Comparison of ENCODE assay signal across 10 mouse cellular contexts in genomic region chr6:124732476-124733370, GRCm38 (mm10). TPM values are rescaled to one million over a fixed set of nuclear protein-coding genes. Genes with fewer than 3 reads are reported as not detected.
DNase-seq lines count a peak whose midpoint lies in the region; ATAC-seq and TF ChIP-seq lines count a peak whose summit lies in the region.
"Had no signal": no experiment of that assay in that cellular context is flagged by ENCODE, and none has a peak within 500 bp of the region (broad histone marks: within the 10 kb centered on the region; RNA-seq: fewer than 3 reads in every experiment).

No protein-coding gene starts in this region.

- 51% methylated on average over 19 of the region's 19 CpGs for WGBS in forebrain, embryonic 10.5 days
- 48% methylated on average over 19 of the region's 19 CpGs for WGBS in forebrain, embryonic 12.5 days
- WGBS in liver, postnatal 0 days (ENCODE audit: insufficient replicate concordance), result 31% methylated on average over 19 of the region's 19 CpGs
- 49% methylated on average over 19 of the region's 19 CpGs for WGBS in stomach, embryonic 14.5 days
- 56% methylated on average over 19 of the region's 19 CpGs for WGBS in cerebellum, adult 2 months

- H3K9ac ChIP-seq in forebrain, embryonic 12.5 days, result no peak overlapping the region
- peak overlapping the region; percentile 73 for H3K9ac ChIP-seq in liver, postnatal 0 days (replicated peaks)
- H3K9ac ChIP-seq in stomach, embryonic 14.5 days (replicated peaks; ENCODE audit: low read depth, low read length), result no peak overlapping the region

- H3K27ac ChIP-seq in forebrain, embryonic 10.5 days, result peak overlapping the region; percentile 45
- H3K27ac ChIP-seq in forebrain, embryonic 12.5 days, result no peak overlapping the region
- peak overlapping the region; percentile 77 for H3K27ac ChIP-seq in liver, postnatal 0 days (ENCODE audit: low read depth)
- H3K27ac ChIP-seq in stomach, embryonic 14.5 days (ENCODE audit: low read length), result no peak overlapping the region
- no peak overlapping the region for H3K27ac ChIP-seq in cerebellum, adult 2 months (ENCODE audit: insufficient read depth, low read length)

- ATAC-seq in forebrain, embryonic 12.5 days (ENCODE audit: low FRiP score), result no peak
- peak; percentile 59 for ATAC-seq in erythroid progenitor cell, adult 5-6 weeks (replicated peaks; ENCODE audit: low FRiP score, poor library complexity, severe bottlenecking)
- peak; percentile 71 for ATAC-seq in liver, postnatal 0 days
- 0 out of 2 replicates have a peak, but pooled peaks have one; percentile 34 for ATAC-seq in stomach, embryonic 14.5 days (ENCODE audit: insufficient number of reproducible peaks, insufficient read depth, low FRiP score, low read depth)
- ATAC-seq: Patski had no signal

- H3K9me3 ChIP-seq in forebrain, embryonic 10.5 days, result no peaks in the 10 kb centered on the region
- H3K9me3 ChIP-seq in forebrain, embryonic 12.5 days, result no peaks in the 10 kb centered on the region
- no peaks in the 10 kb centered on the region for H3K9me3 ChIP-seq in liver, postnatal 0 days (ENCODE audit: low read length)
- no peaks in the 10 kb centered on the region for H3K9me3 ChIP-seq in stomach, embryonic 14.5 days (ENCODE audit: control insufficient read depth, low read depth, low read length)

- TF ChIP-seq EP300 in liver, postnatal 0 days (IDR thresholded peaks at IDR 0.05; ENCODE audit: low read depth), result no peak; the same call in 1 of the 2 replicates

- H3K4me3 ChIP-seq in forebrain, embryonic 10.5 days, result no peak overlapping the region
- H3K4me3 ChIP-seq in forebrain, embryonic 12.5 days (replicated peaks), result no peak overlapping the region
- H3K4me3 ChIP-seq in liver, postnatal 0 days (ENCODE audit: low read depth, low read length), result peak overlapping the region; percentile 56
- no peak overlapping the region for H3K4me3 ChIP-seq in stomach, embryonic 14.5 days (ENCODE audit: low read depth, low read length)
- H3K4me3 ChIP-seq in cerebellum, adult 2 months (replicated peaks; ENCODE audit: insufficient read depth, low read depth, low read length), result no peak overlapping the region

- H3K27me3 ChIP-seq in forebrain, embryonic 10.5 days (ENCODE audit: poor library complexity, severe bottlenecking), result no peaks in the 10 kb centered on the region
- no peaks in the 10 kb centered on the region for H3K27me3 ChIP-seq in forebrain, embryonic 12.5 days
- no peaks in the 10 kb centered on the region for H3K27me3 ChIP-seq in liver, postnatal 0 days (ENCODE audit: insufficient read depth, low read length)
- no peaks in the 10 kb centered on the region for H3K27me3 ChIP-seq in stomach, embryonic 14.5 days (ENCODE audit: control insufficient read depth, insufficient read depth, low read length)
- no peaks in the 10 kb centered on the region for H3K27me3 ChIP-seq in cerebellum, adult 2 months (ENCODE audit: control insufficient read depth, insufficient read depth, low read length)
- H3K27me3 ChIP-seq: Patski had no signal

- TF ChIP-seq CTCF in liver, postnatal 0 days (IDR thresholded peaks at IDR 0.05; ENCODE audit: low read depth), result peak; percentile 28; the same call in 1 of the 2 replicates
- no peak for TF ChIP-seq CTCF in cerebellum, adult 2 months (IDR thresholded peaks at IDR 0.05; ENCODE audit: borderline replicate concordance, insufficient read depth, low read depth, low read length)

- peaks cover 20% of the 10 kb centered on the region for H3K4me1 ChIP-seq in forebrain, embryonic 10.5 days
- no peaks in the 10 kb centered on the region for H3K4me1 ChIP-seq in forebrain, embryonic 12.5 days
- H3K4me1 ChIP-seq in liver, postnatal 0 days (ENCODE audit: insufficient read depth), result peaks cover 14% of the 10 kb centered on the region
- no peaks in the 10 kb centered on the region; the same call in 1 of the 2 replicates for H3K4me1 ChIP-seq in stomach, embryonic 14.5 days (ENCODE audit: control insufficient read depth, insufficient read depth, low read length)
- no peaks in the 10 kb centered on the region for H3K4me1 ChIP-seq in cerebellum, adult 2 months (ENCODE audit: control insufficient read depth, insufficient read depth, low read length)

- TF ChIP-seq POLR2A in cerebellum, adult 2 months (IDR thresholded peaks at IDR 0.05; ENCODE audit: borderline replicate concordance, insufficient read depth, low read length), result no peak

- no peak for DNase-seq in forebrain, embryonic 10.5 days (ENCODE audit: extremely low spot score, low spot score)
- peak; percentile 75 for DNase-seq in CD4-positive helper T cell, adult 2 months (ENCODE audit: low read depth, low spot score)
- peak; percentile 80 for DNase-seq in liver, postnatal 0 days
- no peak for DNase-seq in cerebellum, adult 2 months
- no peak for DNase-seq in layer of hippocampus, adult 9-10 months (ENCODE audit: low spot score)

- no peak overlapping the region for H3K4me2 ChIP-seq in forebrain, embryonic 12.5 days
- H3K4me2 ChIP-seq in liver, postnatal 0 days (ENCODE audit: low read depth, low read length), result peak overlapping the region; percentile 64
- H3K4me2 ChIP-seq in stomach, embryonic 14.5 days (replicated peaks; ENCODE audit: low read depth, low read length), result no peak overlapping the region

- H3K36me3 ChIP-seq in forebrain, embryonic 10.5 days (replicated peaks), result no peaks in the 10 kb centered on the region
- H3K36me3 ChIP-seq in forebrain, embryonic 12.5 days (replicated peaks), result no peaks in the 10 kb centered on the region
- peaks cover 20% of the 10 kb centered on the region for H3K36me3 ChIP-seq in liver, postnatal 0 days (replicated peaks; ENCODE audit: insufficient read depth, low read length)
- no peaks in the 10 kb centered on the region for H3K36me3 ChIP-seq in stomach, embryonic 14.5 days (ENCODE audit: control insufficient read depth, insufficient read depth, low read length)

RNA-seq across cellular contexts. Expression of gene Ptpn6, which starts 5.8 kb away (rescaled TPM):
- 4.8 and 5.2 TPM in 2 replicates for polyA plus RNA-seq in forebrain, embryonic 10.5 days (2016; fragmentation: Nextera tagmentation; extraction: Ambion mirVana)
- 5.4 and 6.1 TPM in 2 replicates for polyA plus RNA-seq in forebrain, embryonic 12.5 days (2016; fragmentation: Nextera tagmentation; extraction: Ambion mirVana)
- total RNA-seq in erythroid progenitor cell, adult 5-6 weeks (2015; ENCODE audit: low replicate concordance), result 39.3 and 91.8 TPM in 2 replicates
- total RNA-seq in erythroid progenitor cell, adult 5-6 weeks (2017; ENCODE audit: low replicate concordance), result 91.8 and 94.2 TPM in 2 replicates
- 39.2 and 45.1 TPM in 2 replicates for polyA plus RNA-seq in liver, postnatal 0 days (2015; fragmentation: Nextera tagmentation; extraction: Ambion mirVana)
- 13.7 and 15.3 TPM in 2 replicates for polyA plus RNA-seq in stomach, embryonic 14.5 days (2014; fragmentation: Nextera tagmentation; extraction: Ambion mirVana)
- polyA plus RNA-seq in cerebellum, adult 2 months (2012; rRNA removed), result 2.2 and 2.4 TPM in 2 replicates

RNA-seq across cellular contexts. Expression of gene Grcc10, which starts 8.5 kb away (rescaled TPM):
- 397 and 415 TPM in 2 replicates for polyA plus RNA-seq in forebrain, embryonic 10.5 days (2016; fragmentation: Nextera tagmentation; extraction: Ambion mirVana)
- 550 and 568 TPM in 2 replicates for polyA plus RNA-seq in forebrain, embryonic 12.5 days (2016; fragmentation: Nextera tagmentation; extraction: Ambion mirVana)
- 26.0 and 63.4 TPM in 2 replicates for total RNA-seq in erythroid progenitor cell, adult 5-6 weeks (2015; ENCODE audit: low replicate concordance)
- total RNA-seq in erythroid progenitor cell, adult 5-6 weeks (2017; ENCODE audit: low replicate concordance), result 21.9 and 23.3 TPM in 2 replicates
- 148 and 157 TPM in 2 replicates for polyA plus RNA-seq in liver, postnatal 0 days (2015; fragmentation: Nextera tagmentation; extraction: Ambion mirVana)
- 445 and 505 TPM in 2 replicates for polyA plus RNA-seq in stomach, embryonic 14.5 days (2014; fragmentation: Nextera tagmentation; extraction: Ambion mirVana)
- 320 and 329 TPM in 2 replicates for polyA plus RNA-seq in cerebellum, adult 2 months (2012; rRNA removed)

RNA-seq across cellular contexts. Expression of gene Phb2, which starts 20.6 kb away (rescaled TPM):
- 490 and 492 TPM in 2 replicates for polyA plus RNA-seq in forebrain, embryonic 10.5 days (2016; fragmentation: Nextera tagmentation; extraction: Ambion mirVana)
- polyA plus RNA-seq in forebrain, embryonic 12.5 days (2016; fragmentation: Nextera tagmentation; extraction: Ambion mirVana), result 330 and 338 TPM in 2 replicates
- total RNA-seq in erythroid progenitor cell, adult 5-6 weeks (2015; ENCODE audit: low replicate concordance), result 61.2 and 143 TPM in 2 replicates
- 76.0 and 79.9 TPM in 2 replicates for total RNA-seq in erythroid progenitor cell, adult 5-6 weeks (2017; ENCODE audit: low replicate concordance)
- polyA plus RNA-seq in liver, postnatal 0 days (2015; fragmentation: Nextera tagmentation; extraction: Ambion mirVana), result 308 and 318 TPM in 2 replicates
- polyA plus RNA-seq in stomach, embryonic 14.5 days (2014; fragmentation: Nextera tagmentation; extraction: Ambion mirVana), result 290 and 305 TPM in 2 replicates
- 114 and 115 TPM in 2 replicates for polyA plus RNA-seq in cerebellum, adult 2 months (2012; rRNA removed)

RNA-seq across cellular contexts. Expression of gene Emg1, which starts 20.7 kb away (rescaled TPM):
- 255 and 270 TPM in 2 replicates for polyA plus RNA-seq in forebrain, embryonic 10.5 days (2016; fragmentation: Nextera tagmentation; extraction: Ambion mirVana)
- 194 and 199 TPM in 2 replicates for polyA plus RNA-seq in forebrain, embryonic 12.5 days (2016; fragmentation: Nextera tagmentation; extraction: Ambion mirVana)
- 103 and 153 TPM in 2 replicates for total RNA-seq in erythroid progenitor cell, adult 5-6 weeks (2015; ENCODE audit: low replicate concordance)
- 69.4 and 86.4 TPM in 2 replicates for total RNA-seq in erythroid progenitor cell, adult 5-6 weeks (2017; ENCODE audit: low replicate concordance)
- polyA plus RNA-seq in liver, postnatal 0 days (2015; fragmentation: Nextera tagmentation; extraction: Ambion mirVana), result 93.2 and 96.9 TPM in 2 replicates
- polyA plus RNA-seq in stomach, embryonic 14.5 days (2014; fragmentation: Nextera tagmentation; extraction: Ambion mirVana), result 201 and 205 TPM in 2 replicates
- 93.3 and 101 TPM in 2 replicates for polyA plus RNA-seq in cerebellum, adult 2 months (2012; rRNA removed)

RNA-seq across cellular contexts. Expression of gene Gm45234, which starts 23.1 kb away (rescaled TPM):
- polyA plus RNA-seq in forebrain, embryonic 10.5 days (2016; fragmentation: Nextera tagmentation; extraction: Ambion mirVana), result not detected in 2 replicates
- polyA plus RNA-seq in forebrain, embryonic 12.5 days (2016; fragmentation: Nextera tagmentation; extraction: Ambion mirVana), result not detected in 2 replicates
- not detected in 2 replicates for total RNA-seq in erythroid progenitor cell, adult 5-6 weeks (2015; ENCODE audit: low replicate concordance)
- not detected in 2 replicates for total RNA-seq in erythroid progenitor cell, adult 5-6 weeks (2017; ENCODE audit: low replicate concordance)
- not detected in 2 replicates for polyA plus RNA-seq in liver, postnatal 0 days (2015; fragmentation: Nextera tagmentation; extraction: Ambion mirVana)
- not detected in 2 replicates for polyA plus RNA-seq in stomach, embryonic 14.5 days (2014; fragmentation: Nextera tagmentation; extraction: Ambion mirVana)
- not detected in 2 replicates for polyA plus RNA-seq in cerebellum, adult 2 months (2012; rRNA removed)
- polyA plus RNA-seq: large intestine, adult 2 months had no signal

Comparison
In these comparisons a context has a peak if more than half of its experiments do, and no peak if none do; other contexts are left out.
1. H3K27ac ChIP-seq: peak in forebrain, embryonic 10.5 days (single experiment) and liver, postnatal 0 days (single experiment); none in forebrain, embryonic 12.5 days (single experiment), stomach, embryonic 14.5 days (single experiment) and cerebellum, adult 2 months (single experiment).
2. DNase-seq: peak in CD4-positive helper T cell, adult 2 months (single experiment) and liver, postnatal 0 days (single experiment); none in forebrain, embryonic 10.5 days (single experiment), cerebellum, adult 2 months (0 of 2) and layer of hippocampus, adult 9-10 months (single experiment).